Mouse (Mus musculus) lung, embryonic 14.5 days (tissue): ENCODE measurements around the gene Mrps14. TPM values are rescaled to one million over a fixed set of nuclear protein-coding genes. Genes with fewer than 3 reads are reported as not detected.
A peak's percentile ranks its signal among the peaks of the same experiment; 100 is the strongest.

Experiments used
- ATAC-seq: fragments of 200-750 bp; cut with Nextera tagmentation; 2 replicates; pipeline ENCODE4 v1.8.0; 2017; ENCODE audit warnings: mild to moderate bottlenecking, moderate TSS enrichment, moderate library complexity; ENCODE audit not compliant: insufficient read depth
- DNase-seq: peaks from one replicate; pipeline ENCODE4 v3.0.0-alpha.2; 2015
- H3K27ac ChIP-seq: fragments of 300-500 bp; sonication (generic); 2 replicates; pipeline ENCODE4 v1.5.1; 2014; ENCODE audit warnings: low read depth, mild to moderate bottlenecking, moderate library complexity
- H3K27me3 ChIP-seq: fragments of 300-500 bp; sonication (generic); 2 replicates; pipeline ENCODE4 v1.6.1; 2014; ENCODE audit warnings: low read length, control low read depth; ENCODE audit not compliant: insufficient read depth
- H3K36me3 ChIP-seq: fragments of 300-500 bp; sonication (generic); 2 replicates; pipeline ENCODE4 v1.6.1; 2014; ENCODE audit warnings: control low read depth; ENCODE audit not compliant: insufficient read depth
- H3K4me1 ChIP-seq: fragments of 300-500 bp; sonication (generic); 2 replicates; pipeline ENCODE4 v1.6.1; 2014; ENCODE audit warnings: antibody characterized with exemption, control low read depth; ENCODE audit not compliant: insufficient read depth
- H3K4me2 ChIP-seq: fragments of 300-500 bp; sonication (generic); 2 replicates; pipeline ENCODE4 v1.6.1; 2014; ENCODE audit warnings: mild to moderate bottlenecking
- H3K4me3 ChIP-seq: fragments of 300-500 bp; sonication (generic); 2 replicates; pipeline ENCODE4 v1.5.1; 2014; ENCODE audit warnings: low read depth, low read length
- H3K9ac ChIP-seq: fragments of 300-500 bp; sonication (generic); 2 replicates; pipeline ENCODE4 v1.6.1; 2014
- H3K9me3 ChIP-seq: fragments of 300-500 bp; sonication (generic); 2 replicates; pipeline ENCODE4 v1.6.1; 2016; ENCODE audit warnings: low read depth, low read length, control low read depth
- CTCF ChIP-seq: IDR thresholded peaks from 2 replicates; pipeline ENCODE4 v1.5.1; 2016; ENCODE audit warnings: antibody characterized with exemption, low read depth
- WGBS: fragments of 180-500 bp; shearing (Covaris S2); extraction: QIAGEN DNeasy Blood & Tissue Kit; methylation state at CpG from one replicate; pipeline ENCODE4 v1.1.7; 2014; 5-methylcytosine and 5-hydroxymethylcytosine counted together
- polyA plus RNA-seq: library from polyadenylated mRNA; unstranded; fragments of >200 nt; fragmentation: Nextera tagmentation; extraction: Ambion mirVana; gene quantifications from 2 replicates; pipeline ENCODE4 v1.2.1, GENCODE M21; 2014

Mrps14 gene
- polyA plus RNA-seq, 1 experiment from 2014 or later, result 243 TPM

GRCm38 (mm10) chr1:160166600-160166999 lies 28.4 kb upstream of the Mrps14 start:
- no peaks in the 10 kb centered on the region for H3K36me3 ChIP-seq
- ATAC-seq, result no peak
- WGBS, result 62% methylated on average over 3 of the region's 5 CpGs
- H3K4me1 ChIP-seq, result no peaks in the 10 kb centered on the region
- H3K9ac ChIP-seq, result no peak overlapping the region
- DNase-seq, result no peak
- H3K4me2 ChIP-seq, result no peak overlapping the region
- no peak overlapping the region for H3K27ac ChIP-seq
- H3K4me3 ChIP-seq, result no peak overlapping the region
- no peak for TF ChIP-seq CTCF
- no peaks in the 10 kb centered on the region for H3K9me3 ChIP-seq
- H3K27me3 ChIP-seq, result no peaks in the 10 kb centered on the region

DNA sequence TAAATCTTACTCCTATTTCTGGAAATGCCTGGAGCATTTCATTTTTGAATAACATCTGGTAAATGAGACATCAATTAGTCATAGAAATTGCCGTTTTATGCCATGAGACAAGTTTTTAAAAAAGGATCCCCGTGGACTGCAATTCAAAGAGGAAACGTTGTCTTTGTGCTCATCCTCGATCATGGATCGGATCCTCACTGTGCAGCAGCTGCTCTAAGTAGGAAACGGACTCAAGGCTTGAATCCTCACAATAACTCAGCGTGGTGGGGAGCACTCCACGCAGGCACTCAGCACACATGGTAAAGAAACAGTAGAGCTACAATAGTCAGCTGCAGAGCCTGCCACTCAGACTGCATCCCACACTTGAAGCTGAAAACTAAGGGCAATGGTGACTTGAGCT lies 18.1 kb upstream of the Mrps14 start:
- no peak overlapping the region for H3K9ac ChIP-seq
- ATAC-seq (no peak), DNase-seq (no peak)
- H3K4me2 ChIP-seq, result no peak overlapping the region
- H3K27me3 ChIP-seq, result no peaks in the 10 kb centered on the region
- H3K27ac ChIP-seq, result no peak overlapping the region
- TF ChIP-seq CTCF, result no peak
- H3K36me3 ChIP-seq, result no peaks in the 10 kb centered on the region
- no peak overlapping the region for H3K4me3 ChIP-seq
- no peaks in the 10 kb centered on the region for H3K4me1 ChIP-seq
- 74% methylated on average over 8 of the region's 8 CpGs for whole genome bisulfite sequencing
- H3K9me3 ChIP-seq, result no peaks in the 10 kb centered on the region

- 63% methylated on average over 4 of the region's 4 CpGs for WGBS
- Histone ChIP-seq H3K9me3 (no peaks in the 10 kb centered on the region), H3K4me2 (no peak overlapping the region), H3K27ac (no peak overlapping the region), H3K9ac (no peak overlapping the region), H3K36me3 (no peaks in the 10 kb centered on the region), H3K4me1 (no peaks in the 10 kb centered on the region), H3K4me3 (no peak overlapping the region), H3K27me3 (no peaks in the 10 kb centered on the region)
- no peak for TF ChIP-seq CTCF
- DNase-seq (no peak), ATAC-seq (no peak)
Measured at GRCm38 (mm10) chr1:160181216-160181615, 13.8 kb upstream of the Mrps14 start.

- Histone ChIP-seq H3K4me3 (no peak overlapping the region), H3K4me2 (no peak overlapping the region), H3K4me1 (no peaks in the 10 kb centered on the region), H3K9ac (no peak overlapping the region), H3K27me3 (no peaks in the 10 kb centered on the region), H3K36me3 (no peaks in the 10 kb centered on the region), H3K9me3 (no peaks in the 10 kb centered on the region), H3K27ac (no peak overlapping the region)
- WGBS, result 12% methylated on average over 5 of the region's 5 CpGs
- ATAC-seq (peak; percentile 82; the same call in 1 of the 2 replicates), DNase-seq (peak; percentile 82)
- peak; percentile 77 for TF ChIP-seq CTCF
Measured at GRCm38 (mm10) chr1:160184506-160184905, 10.5 kb upstream of the Mrps14 start.

GRCm38 (mm10) chr1:160195337-160195663 lies 285 bp downstream of the Mrps14 start:
- WGBS, result under 1% methylated on average over 13 of the region's 13 CpGs
- TF ChIP-seq CTCF, result no peak
- ATAC-seq, result no peak

DNA sequence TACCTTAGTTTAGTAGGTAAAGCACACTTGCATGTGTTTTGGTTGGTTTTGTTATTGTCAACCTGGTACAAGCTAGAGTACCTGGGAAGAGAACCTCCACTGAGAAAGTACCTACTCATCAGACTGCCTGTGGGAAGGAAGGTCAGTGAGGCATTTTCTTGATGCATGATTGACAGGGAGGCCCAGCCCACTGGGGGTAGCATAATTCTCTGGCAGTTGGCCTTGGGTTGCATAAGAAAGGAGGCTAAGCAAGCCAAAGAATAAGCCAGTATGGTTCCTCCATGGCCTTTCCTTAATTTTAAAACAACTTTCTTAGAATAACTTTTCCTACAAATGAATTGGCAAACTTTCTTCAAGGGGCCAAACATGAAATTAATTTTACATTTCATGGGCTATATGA lies 10.5 kb downstream of the Mrps14 start:
- DNase-seq (no peak), ATAC-seq (no peak)
- no peaks in the 10 kb centered on the region for H3K27me3 ChIP-seq
- no peak overlapping the region for H3K9ac ChIP-seq
- no peak overlapping the region for H3K4me2 ChIP-seq
- no peak overlapping the region for H3K4me3 ChIP-seq
- TF ChIP-seq CTCF, result no peak
- no peak overlapping the region for H3K27ac ChIP-seq
- peaks cover 72% of the 10 kb centered on the region for H3K36me3 ChIP-seq
- no peaks in the 10 kb centered on the region for H3K4me1 ChIP-seq
- H3K9me3 ChIP-seq, result no peaks in the 10 kb centered on the region

More at GRCm38 (mm10) chr1:160195337-160195663, 285 bp downstream of the Mrps14 start:
- peak overlapping the region; percentile 90 for H3K9ac ChIP-seq
- DNase-seq, result no peak
- no peaks in the 10 kb centered on the region for H3K4me1 ChIP-seq
- H3K36me3 ChIP-seq, result peaks cover 22% of the 10 kb centered on the region
- H3K27me3 ChIP-seq, result no peaks in the 10 kb centered on the region
- H3K4me3 ChIP-seq, result peak overlapping the region; percentile 87
- peak overlapping the region; percentile 71 for H3K27ac ChIP-seq
- H3K4me2 ChIP-seq, result peak overlapping the region; percentile 69
- H3K9me3 ChIP-seq, result no peaks in the 10 kb centered on the region

DNA sequence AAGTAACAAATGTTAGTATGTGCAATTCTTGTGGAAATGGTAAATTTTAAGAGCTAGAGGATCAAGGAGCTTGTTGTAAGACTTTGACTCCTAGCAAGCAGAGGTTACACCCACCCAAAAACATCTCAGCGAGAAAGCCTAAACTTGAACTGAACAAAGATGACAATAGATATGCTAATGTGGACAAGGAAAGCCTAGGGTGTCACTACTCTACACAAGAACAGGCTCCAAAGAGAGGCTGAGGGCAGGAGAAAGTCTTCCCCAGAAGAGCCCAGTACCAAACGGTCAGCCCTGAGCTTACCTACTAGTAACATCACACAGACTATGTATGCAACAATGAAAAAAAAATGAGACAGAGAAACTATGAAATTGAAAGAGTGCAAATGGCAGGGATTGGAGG lies 14.8 kb downstream of the Mrps14 start:
- WGBS, result 81% methylated on average over 2 of the region's 2 CpGs
- Histone ChIP-seq H3K9ac (no peak overlapping the region), H3K36me3 (peaks cover 34% of the 10 kb centered on the region), H3K4me1 (peaks cover 9% of the 10 kb centered on the region), H3K4me3 (no peak overlapping the region), H3K9me3 (no peaks in the 10 kb centered on the region), H3K4me2 (no peak overlapping the region), H3K27me3 (no peaks in the 10 kb centered on the region), H3K27ac (no peak overlapping the region)
- TF ChIP-seq CTCF, result no peak
- ATAC-seq (no peak), DNase-seq (no peak)

GRCm38 (mm10) chr1:160210566-160210965 lies 15.6 kb downstream of the Mrps14 start:
- Histone ChIP-seq H3K4me1 (peaks cover 9% of the 10 kb centered on the region), H3K4me2 (peak overlapping the region; percentile 68), H3K36me3 (peaks cover 28% of the 10 kb centered on the region), H3K9me3 (no peaks in the 10 kb centered on the region), H3K27ac (no peak overlapping the region), H3K9ac (peak overlapping the region; percentile 92; the same call in 1 of the 2 replicates), H3K4me3 (peak overlapping the region; percentile 91), H3K27me3 (no peaks in the 10 kb centered on the region)
- no peak for TF ChIP-seq CTCF
- no peak for ATAC-seq
- peak; percentile 39 for DNase-seq
- WGBS, result 36% methylated on average over 3 of the region's 3 CpGs
